ENCODE assay signal across 28 mouse cellular contexts in genomic region chr1:156449089-156449488, GRCm38 (mm10). TPM values are rescaled to one million over a fixed set of nuclear protein-coding genes. Genes with fewer than 3 reads are reported as not detected.
DNase-seq lines count a peak whose midpoint lies in the region; ATAC-seq and TF ChIP-seq lines count a peak whose summit lies in the region.
"Had no signal": no experiment of that assay in that cellular context is flagged by ENCODE, and none has a peak within 500 bp of the region (broad histone marks: within the 10 kb centered on the region; RNA-seq: fewer than 3 reads in every experiment).

No protein-coding gene starts in this region.

- no peak overlapping the region for H3K4me3 ChIP-seq in gastrocnemius, adult 2 months
- no peak overlapping the region for H3K4me3 ChIP-seq in kidney, embryonic 15.5 days (replicated peaks)
- no peak overlapping the region for H3K4me3 ChIP-seq in lung, postnatal 0 days (ENCODE audit: low read depth, low read length)
- H3K4me3 ChIP-seq: embryonic facial prominence, embryonic 13.5 days; forebrain, embryonic 10.5 days; forebrain, embryonic 13.5 days; heart, embryonic 12.5 days; heart, embryonic 15.5 days had no signal

- DNase-seq in adrenal gland, adult (ENCODE audit: inconsistent age in 2 of 2, low spot score in 1 of 2): peak; percentile 66 to 67
- no peak for DNase-seq in adrenal gland, postnatal 4 days (ENCODE audit: low spot score in 2 of 2)
- peak; percentile 37 for DNase-seq in gastrocnemius, adult 2 months
- no peak for DNase-seq in gastrocnemius, adult 8-10 months (ENCODE audit: low spot score in 2 of 2)
- DNase-seq in kidney, postnatal 36 days: no peak
- DNase-seq in lung, postnatal 0 days (ENCODE audit: low spot score): no peak
- no peak for DNase-seq in lung, postnatal 25 days (ENCODE audit: low spot score)
- DNase-seq: adrenal gland, postnatal 10 days; adrenal gland, postnatal 36 days; cerebellum, adult 11 months; cerebellum, adult 2 months; cerebellum, adult 9-11 months; cerebellum, postnatal 25 days; gastrocnemius, postnatal 10 days; heart, adult 18-20 months; heart, postnatal 10 days; heart, postnatal 4 days had no signal

- peak; percentile 68 for ATAC-seq in kidney, embryonic 15.5 days (replicated peaks; ENCODE audit: low FRiP score)
- no peak for ATAC-seq in lung, postnatal 0 days
- ATAC-seq: activated CD4-positive, CD25-positive, alpha-beta regulatory T cell, adult 4 months; forebrain, embryonic 13.5 days; forebrain, embryonic 16.5 days; hindbrain, postnatal 0 days; inflammation-experienced regulatory T-cells, adult 6 months had no signal

- no peak for TF ChIP-seq EP300 in lung, postnatal 0 days (IDR thresholded peaks at IDR 0.05)

- intact Hi-C loops in gastrocnemius, adult 2 months (cut with DNase I): no loop called here

- no peaks in the 10 kb centered on the region for H3K27me3 ChIP-seq in kidney, embryonic 15.5 days
- no peaks in the 10 kb centered on the region for H3K27me3 ChIP-seq in lung, postnatal 0 days (replicated peaks; ENCODE audit: insufficient read depth, low read length)
- H3K27me3 ChIP-seq: embryonic facial prominence, embryonic 13.5 days; forebrain, embryonic 13.5 days; heart, embryonic 12.5 days; heart, embryonic 15.5 days had no signal

- H3K4me1 ChIP-seq in kidney, embryonic 15.5 days: peaks cover 15% of the 10 kb centered on the region
- peaks cover 5% of the 10 kb centered on the region; the same call in 1 of the 2 replicates for H3K4me1 ChIP-seq in lung, postnatal 0 days (ENCODE audit: insufficient read depth, low read depth, low read length)
- H3K4me1 ChIP-seq: heart, embryonic 15.5 days had no signal

- no peak overlapping the region for H3K9ac ChIP-seq in kidney, embryonic 15.5 days
- H3K9ac ChIP-seq in lung, postnatal 0 days (replicated peaks; ENCODE audit: low read depth): no peak overlapping the region
- H3K9ac ChIP-seq: embryonic facial prominence, embryonic 13.5 days; forebrain, embryonic 13.5 days; heart, embryonic 12.5 days; heart, embryonic 15.5 days; hindbrain, embryonic 14.5 days had no signal

- H3K9me3 ChIP-seq in kidney, embryonic 15.5 days (replicated peaks): no peaks in the 10 kb centered on the region
- H3K9me3 ChIP-seq in lung, postnatal 0 days (ENCODE audit: low read length): no peaks in the 10 kb centered on the region
- H3K9me3 ChIP-seq: embryonic facial prominence, embryonic 13.5 days; forebrain, embryonic 10.5 days; forebrain, embryonic 13.5 days; heart, embryonic 12.5 days; heart, embryonic 15.5 days had no signal

- no peak for TF ChIP-seq CTCF in gastrocnemius, adult 2 months (IDR thresholded peaks at IDR 0.05)
- no peak for TF ChIP-seq CTCF in lung, postnatal 0 days (IDR thresholded peaks at IDR 0.05)

- peaks cover 22% of the 10 kb centered on the region for H3K36me3 ChIP-seq in kidney, embryonic 15.5 days
- H3K36me3 ChIP-seq in lung, postnatal 0 days (ENCODE audit: insufficient read depth, low read length): peaks cover 9% of the 10 kb centered on the region; the same call in 1 of the 2 replicates
- H3K36me3 ChIP-seq: heart, embryonic 15.5 days had no signal

- 60% methylated on average over 7 of the region's 7 CpGs for WGBS in kidney, embryonic 15.5 days
- 75% methylated on average over 7 of the region's 7 CpGs for WGBS in lung, postnatal 0 days

- peak overlapping the region; percentile 63 for H3K27ac ChIP-seq in gastrocnemius, adult 2 months
- peak overlapping the region; percentile 33; the same call in 1 of the 2 replicates for H3K27ac ChIP-seq in kidney, embryonic 15.5 days
- peak overlapping the region; percentile 9; the same call in 1 of the 2 replicates for H3K27ac ChIP-seq in lung, postnatal 0 days (ENCODE audit: low read length)
- H3K27ac ChIP-seq: embryonic facial prominence, embryonic 13.5 days; forebrain, embryonic 13.5 days; heart, embryonic 15.5 days; hindbrain, embryonic 14.5 days; hindbrain, postnatal 0 days had no signal

- H3K4me2 ChIP-seq in kidney, embryonic 15.5 days: peak overlapping the region; percentile 24
- no peak overlapping the region for H3K4me2 ChIP-seq in lung, postnatal 0 days (replicated peaks; ENCODE audit: low read depth, low read length)
- H3K4me2 ChIP-seq: embryonic facial prominence, embryonic 13.5 days; forebrain, embryonic 13.5 days; heart, embryonic 12.5 days; heart, embryonic 15.5 days; hindbrain, embryonic 14.5 days had no signal

RNA-seq across cellular contexts. Expression of gene Soat1, which starts 25.0 kb away (rescaled TPM):
- 100 to 1,000 TPM; 532 to 566 TPM for total RNA-seq in adrenal gland, postnatal 4 days (2021)
- total RNA-seq in gastrocnemius, adult 2 months (2021): 1 to 10 TPM; 3.5 to 3.9 TPM
- total RNA-seq in gastrocnemius, adult 8-10 months (2022): 1 to 10 TPM; 2.2 to 6.3 (median 4.4) TPM
- polyA plus RNA-seq in kidney, embryonic 15.5 days (2015; fragmentation: Nextera tagmentation; extraction: Ambion mirVana): 40.2 and 52.1 TPM in 2 replicates
- polyA plus RNA-seq in lung, postnatal 0 days (2015; fragmentation: Nextera tagmentation; extraction: Ambion mirVana): 110 and 140 TPM in 2 replicates

RNA-seq across cellular contexts. Expression of gene Axdnd1, which starts 28.1 kb away (rescaled TPM):
- total RNA-seq in adrenal gland, postnatal 4 days (2021): 1 to 10 TPM; 1.3 to 2.6 TPM
- not detected for total RNA-seq in gastrocnemius, adult 2 months (2021)
- total RNA-seq in gastrocnemius, adult 8-10 months (2022): not detected
- polyA plus RNA-seq in kidney, embryonic 15.5 days (2015; fragmentation: Nextera tagmentation; extraction: Ambion mirVana): 0.22 and 0.67 TPM in 2 replicates
- 0.29 and 0.84 TPM in 2 replicates for polyA plus RNA-seq in lung, postnatal 0 days (2015; fragmentation: Nextera tagmentation; extraction: Ambion mirVana)
- total RNA-seq: heart, adult 18-20 months had no signal
- polyA plus RNA-seq: activated CD4-positive, CD25-positive, alpha-beta regulatory T cell, adult 4 months; forebrain, embryonic 16.5 days had no signal

Comparison
In these comparisons a context has a peak if more than half of its experiments do, and no peak if none do; other contexts are left out.
1. DNase-seq: peak in adrenal gland, adult (2 of 2) and gastrocnemius, adult 2 months (single experiment); none in adrenal gland, postnatal 4 days (0 of 2), gastrocnemius, adult 8-10 months (0 of 2), kidney, postnatal 36 days (0 of 2), lung, postnatal 0 days (single experiment) and lung, postnatal 25 days (single experiment).
2. H3K27ac ChIP-seq: peak in every context shown above with its lines; median percentile 63 in gastrocnemius, adult 2 months; 33 in kidney, embryonic 15.5 days; 9 in lung, postnatal 0 days.
3. RNA of gene Soat1, which starts 25.0 kb away (total RNA-seq): 532 to 566 TPM in adrenal gland, postnatal 4 days; 2.2 to 6.3 TPM in gastrocnemius, adult 8-10 months and 3.5 to 3.9 TPM in gastrocnemius, adult 2 months; every median in the first group is over 10 times any median in the second.